Mouse (Mus musculus) limb, embryonic 15.5 days (tissue): ENCODE results near the gene Slit3. TPM values are rescaled to one million over a fixed set of nuclear protein-coding genes. Genes with fewer than 3 reads are reported as not detected.

Experiments
- ATAC-seq: fragments of 200-750 bp; cut with Nextera tagmentation; 2 replicates; pipeline ENCODE4 v1.8.0; 2017; ENCODE audit warnings: low read depth, moderate TSS enrichment; ENCODE audit not compliant: insufficient number of reproducible peaks, low FRiP score, low TSS enrichment
- H3K27ac ChIP-seq: fragments of 300-500 bp; sonication (generic); 2 replicates; pipeline ENCODE4 v1.5.1; 2015; ENCODE audit warnings: moderate library complexity, mild to moderate bottlenecking, inconsistent platforms
- H3K27me3 ChIP-seq: fragments of 300-500 bp; sonication (generic); 2 replicates; pipeline ENCODE4 v1.6.1; 2015; ENCODE audit warnings: inconsistent platforms
- H3K36me3 ChIP-seq: fragments of 300-500 bp; sonication (generic); 2 replicates; pipeline ENCODE4 v1.6.1; 2015; ENCODE audit warnings: inconsistent platforms
- H3K4me1 ChIP-seq: fragments of 300-500 bp; sonication (generic); 2 replicates; pipeline ENCODE4 v1.6.1; 2015; ENCODE audit warnings: inconsistent platforms
- H3K4me2 ChIP-seq: fragments of 300-500 bp; sonication (generic); 2 replicates; pipeline ENCODE4 v1.6.1; 2015; ENCODE audit warnings: mild to moderate bottlenecking, inconsistent platforms
- H3K4me3 ChIP-seq: fragments of 300-500 bp; sonication (generic); 2 replicates; pipeline ENCODE4 v1.5.1; 2015; ENCODE audit warnings: mild to moderate bottlenecking, inconsistent platforms
- H3K9ac ChIP-seq: fragments of 300-500 bp; sonication (generic); 2 replicates; pipeline ENCODE4 v1.6.1; 2015; ENCODE audit warnings: inconsistent platforms
- H3K9me3 ChIP-seq: fragments of 300-500 bp; sonication (generic); 2 replicates; pipeline ENCODE4 v1.6.1; 2016; ENCODE audit warnings: inconsistent platforms
- WGBS: fragments of 180-500 bp; shearing (Covaris S2); methylation state at CpG from one replicate; pipeline ENCODE4 v1.1.7; 2015; 5-methylcytosine and 5-hydroxymethylcytosine counted together
- polyA plus RNA-seq: library from polyadenylated mRNA; unstranded; fragments of >200 nt; fragmentation: Nextera tagmentation; extraction: Ambion mirVana; gene quantifications from 2 replicates; pipeline ENCODE4 v1.2.1, GENCODE M21; 2015

Gene Slit3
- polyA plus RNA-seq, 1 experiment from 2014 or later, result 20.8 TPM

DNA sequence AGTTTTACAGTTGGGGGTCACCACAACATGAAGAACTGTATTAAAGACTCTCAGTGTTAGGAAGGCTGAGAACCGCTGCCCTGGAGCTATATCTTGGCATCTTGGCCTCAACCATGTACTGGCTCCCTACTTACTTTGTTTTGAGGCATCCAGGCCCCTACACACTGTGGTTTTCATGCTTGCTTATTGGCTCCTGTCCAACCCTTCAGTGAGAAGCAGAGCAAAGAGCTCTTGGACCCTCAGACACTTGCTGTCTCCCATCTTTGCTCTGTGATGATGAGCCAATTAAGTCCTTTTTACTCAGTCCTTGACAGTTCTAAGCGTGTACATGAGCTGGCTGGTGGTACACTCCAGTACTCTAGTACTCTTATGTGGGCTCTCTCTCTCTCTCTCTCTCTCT lies 177.5 kb downstream of the Slit3 start:
- no peaks in the 10 kb centered on the region for H3K27me3 ChIP-seq
- no peaks in the 10 kb centered on the region for H3K9me3 ChIP-seq
- H3K4me2 ChIP-seq, result no peak overlapping the region
- ATAC-seq, result no peak
- H3K4me3 ChIP-seq, result no peak overlapping the region
- H3K4me1 ChIP-seq, result peaks cover 20% of the 10 kb centered on the region
- no peaks in the 10 kb centered on the region for H3K36me3 ChIP-seq
- no peak overlapping the region for H3K9ac ChIP-seq
- no peak overlapping the region for H3K27ac ChIP-seq
- 85% methylated on average over 2 of the region's 2 CpGs for WGBS

DNA sequence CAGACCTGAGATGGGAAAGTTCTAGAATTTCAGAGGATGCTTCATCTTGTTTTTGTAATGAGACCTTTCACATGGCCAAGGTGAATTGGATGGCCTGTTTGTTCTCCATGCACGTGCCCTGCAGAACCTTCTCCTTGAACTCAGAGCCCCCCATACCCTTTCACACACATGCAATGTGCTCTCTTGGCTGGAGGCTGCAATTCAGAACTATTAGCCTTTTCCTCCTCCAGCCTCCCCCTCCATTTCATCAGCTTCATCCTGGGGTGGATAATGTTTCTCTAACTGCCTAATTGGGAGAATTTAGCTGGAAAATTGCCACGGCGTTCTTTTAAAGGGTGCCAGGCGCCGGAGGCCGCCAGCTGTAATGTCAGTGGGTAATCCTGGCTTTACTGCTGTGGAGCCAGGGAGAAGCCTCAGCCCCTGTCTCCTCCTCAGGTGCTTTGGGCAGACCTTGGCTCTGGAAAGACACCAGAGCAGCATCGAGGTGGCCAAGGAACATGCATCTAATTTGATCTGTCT lies 178.9 kb downstream of the Slit3 start:
- WGBS, result 47% methylated on average over 7 of the region's 7 CpGs
- Histone ChIP-seq H3K9ac (no peak overlapping the region), H3K4me1 (peaks cover 30% of the 10 kb centered on the region), H3K36me3 (no peaks in the 10 kb centered on the region), H3K4me2 (no peak overlapping the region), H3K27me3 (no peaks in the 10 kb centered on the region), H3K9me3 (no peaks in the 10 kb centered on the region), H3K4me3 (no peak overlapping the region), H3K27ac (no peak overlapping the region)
- ATAC-seq, result no peak

DNA sequence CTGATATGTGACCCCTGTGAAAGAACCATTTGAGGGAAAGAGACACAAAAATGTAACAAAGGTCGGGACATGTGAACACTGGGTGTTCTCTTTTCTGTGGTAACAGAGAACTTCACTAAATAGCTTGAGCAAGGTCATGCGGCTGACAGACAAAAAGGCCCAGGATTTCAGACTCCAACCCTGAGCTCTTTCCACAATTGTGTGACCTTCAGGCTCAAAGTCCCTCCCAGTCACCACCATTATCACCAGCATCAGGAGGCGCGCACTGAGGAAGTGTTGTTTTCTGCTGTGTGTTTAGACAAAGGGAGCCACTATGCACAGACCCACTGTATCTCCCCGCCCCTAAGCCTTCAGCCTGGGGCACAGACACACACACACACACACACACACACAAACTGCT lies 181.2 kb downstream of the Slit3 start:
- WGBS, result 89% methylated on average over 5 of the region's 5 CpGs
- H3K4me2 ChIP-seq, result no peak overlapping the region
- peaks cover 29% of the 10 kb centered on the region for H3K4me1 ChIP-seq
- H3K36me3 ChIP-seq, result no peaks in the 10 kb centered on the region
- no peak overlapping the region for H3K27ac ChIP-seq
- H3K9me3 ChIP-seq, result no peaks in the 10 kb centered on the region
- no peaks in the 10 kb centered on the region for H3K27me3 ChIP-seq
- ATAC-seq, result no peak
- H3K4me3 ChIP-seq, result no peak overlapping the region
- H3K9ac ChIP-seq, result no peak overlapping the region

DNA sequence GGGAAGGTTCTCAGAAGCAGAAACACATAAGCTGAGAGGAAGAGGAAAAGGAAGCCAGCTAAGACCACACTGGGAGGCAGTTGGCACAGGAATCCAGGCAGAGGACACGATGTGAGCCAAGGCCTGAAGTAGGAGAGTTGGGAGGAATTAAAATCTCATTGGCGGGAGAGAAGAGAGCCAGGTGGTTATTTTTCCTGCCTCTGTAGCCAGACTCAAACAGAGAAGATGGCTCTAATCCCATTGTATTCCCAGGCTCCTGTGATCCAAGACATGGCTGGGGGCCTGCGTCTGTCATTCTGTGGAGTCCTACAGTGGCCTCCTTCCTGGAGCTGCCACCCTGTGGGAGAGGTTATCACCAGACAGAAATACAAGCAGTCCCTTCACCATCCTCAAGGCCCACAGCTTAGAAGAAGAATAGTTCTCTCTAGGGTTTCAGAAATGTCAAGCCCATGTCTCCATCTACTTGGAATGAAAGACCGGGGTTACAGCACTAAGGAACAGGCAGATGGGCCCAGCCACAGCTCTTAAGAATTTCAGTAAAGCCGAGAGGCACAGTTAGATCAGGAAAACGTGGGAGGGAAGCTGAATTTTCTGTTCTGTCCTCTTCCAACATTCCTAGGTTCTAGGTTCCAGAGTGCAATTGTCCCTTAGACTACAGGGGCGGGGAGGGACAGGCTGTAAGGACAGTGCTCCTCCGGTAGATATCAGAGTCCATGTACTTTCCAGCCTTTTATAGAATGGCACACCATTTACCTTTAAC lies 183.4 kb downstream of the Slit3 start:
- Histone ChIP-seq H3K4me1 (peaks cover 20% of the 10 kb centered on the region), H3K36me3 (no peaks in the 10 kb centered on the region), H3K9ac (no peak overlapping the region), H3K4me2 (no peak overlapping the region), H3K27ac (no peak overlapping the region), H3K9me3 (no peaks in the 10 kb centered on the region), H3K27me3 (no peaks in the 10 kb centered on the region), H3K4me3 (no peak overlapping the region)
- ATAC-seq, result no peak
- WGBS, result 72% methylated on average over 8 of the region's 8 CpGs

DNA sequence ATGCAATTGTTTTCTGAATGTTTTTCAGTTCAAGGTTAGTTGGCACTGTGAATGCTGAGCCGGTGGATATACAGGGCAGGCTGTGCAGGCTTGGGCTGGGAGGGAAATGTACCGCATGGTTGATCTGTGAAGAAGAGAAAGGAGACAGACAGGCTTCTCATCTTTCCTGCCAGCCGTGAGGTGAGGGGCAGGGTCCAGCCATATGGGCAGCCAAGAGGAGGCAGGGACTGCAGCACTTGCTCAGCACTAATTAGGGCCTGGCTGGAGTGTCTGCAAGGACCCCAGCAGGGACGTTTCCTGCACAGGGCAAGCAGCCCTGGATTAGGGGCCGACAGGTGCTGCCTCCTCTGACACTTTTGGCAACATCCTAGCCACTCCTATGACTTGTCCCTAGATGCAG lies 184.1 kb downstream of the Slit3 start:
- no peak for ATAC-seq
- no peaks in the 10 kb centered on the region for H3K9me3 ChIP-seq
- no peak overlapping the region for H3K27ac ChIP-seq
- H3K4me2 ChIP-seq, result no peak overlapping the region
- no peak overlapping the region for H3K9ac ChIP-seq
- no peak overlapping the region for H3K4me3 ChIP-seq
- H3K36me3 ChIP-seq, result no peaks in the 10 kb centered on the region
- H3K4me1 ChIP-seq, result peaks cover 20% of the 10 kb centered on the region
- 54% methylated on average over 5 of the region's 5 CpGs for WGBS
- H3K27me3 ChIP-seq, result no peaks in the 10 kb centered on the region

DNA sequence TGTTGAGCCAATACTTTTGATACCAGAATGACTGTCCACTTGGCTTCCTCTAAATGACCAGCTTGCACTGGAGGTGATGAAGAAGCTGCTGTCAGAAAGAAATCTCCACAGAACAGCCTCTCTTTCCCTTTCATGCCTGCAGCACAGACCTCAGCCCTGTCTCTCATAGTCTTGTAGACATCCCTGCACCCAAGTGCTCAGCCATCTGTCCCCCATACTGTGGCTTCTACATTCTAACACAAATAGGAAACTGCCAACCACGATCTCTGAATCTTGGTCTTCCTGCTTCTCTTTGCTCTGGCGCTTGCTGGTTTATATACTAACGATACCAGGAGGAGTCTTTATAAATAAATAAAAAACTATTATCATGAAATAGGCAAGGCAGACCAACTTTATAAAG lies 184.9 kb downstream of the Slit3 start:
- Histone ChIP-seq H3K4me1 (peaks cover 20% of the 10 kb centered on the region), H3K36me3 (no peaks in the 10 kb centered on the region), H3K27me3 (no peaks in the 10 kb centered on the region), H3K9me3 (no peaks in the 10 kb centered on the region), H3K9ac (no peak overlapping the region), H3K27ac (no peak overlapping the region), H3K4me2 (no peak overlapping the region), H3K4me3 (no peak overlapping the region)
- no peak for ATAC-seq
- 80% methylated on average over 3 of the region's 3 CpGs for WGBS

DNA sequence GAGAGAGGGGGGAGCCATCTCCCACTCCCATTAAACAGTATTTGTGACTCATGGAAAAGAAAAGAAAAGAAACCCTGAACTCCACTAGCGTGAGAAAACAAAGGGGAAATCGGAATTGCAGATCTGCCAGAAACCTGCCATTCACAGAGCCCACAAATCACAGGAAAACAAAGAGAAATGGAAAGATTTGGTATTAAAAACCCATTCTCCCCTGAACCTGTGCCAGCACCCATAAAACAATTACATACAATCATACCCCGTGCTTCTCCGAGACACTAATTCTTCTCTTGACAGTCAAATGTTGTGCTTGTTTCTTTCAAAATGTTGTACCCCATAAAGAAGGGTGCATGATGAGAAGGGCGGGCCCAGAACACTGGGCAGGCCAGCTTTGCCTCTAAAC lies 185.9 kb downstream of the Slit3 start:
- no peak for ATAC-seq
- peaks cover 20% of the 10 kb centered on the region for H3K4me1 ChIP-seq
- WGBS, result 46% methylated on average over 5 of the region's 5 CpGs
- H3K4me3 ChIP-seq, result no peak overlapping the region
- no peaks in the 10 kb centered on the region for H3K36me3 ChIP-seq
- H3K4me2 ChIP-seq, result no peak overlapping the region
- no peak overlapping the region for H3K9ac ChIP-seq
- no peaks in the 10 kb centered on the region for H3K9me3 ChIP-seq
- no peak overlapping the region for H3K27ac ChIP-seq
- no peaks in the 10 kb centered on the region for H3K27me3 ChIP-seq

DNA sequence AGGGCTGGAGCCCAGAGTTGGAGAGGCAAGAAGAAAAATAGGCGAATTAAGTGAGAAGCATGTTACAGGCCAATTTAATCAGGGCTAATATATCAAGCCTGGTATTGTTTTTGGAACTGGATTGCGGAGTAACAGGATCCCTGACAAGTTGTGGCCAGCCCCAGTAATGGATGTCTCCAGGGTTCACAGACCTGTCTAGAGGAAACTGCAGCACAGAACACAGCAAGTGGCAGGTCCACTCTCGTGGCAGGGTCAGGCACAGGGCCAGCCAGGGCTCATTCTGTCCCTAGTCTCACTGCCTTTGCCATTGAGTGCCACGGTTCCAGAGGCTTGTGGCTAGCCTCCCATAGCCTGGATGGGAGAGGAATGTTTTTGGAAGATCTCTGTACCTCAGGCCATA lies 187.0 kb downstream of the Slit3 start:
- Histone ChIP-seq H3K4me1 (peaks cover 20% of the 10 kb centered on the region), H3K36me3 (no peaks in the 10 kb centered on the region), H3K27ac (no peak overlapping the region), H3K27me3 (no peaks in the 10 kb centered on the region), H3K9me3 (no peaks in the 10 kb centered on the region), H3K4me3 (no peak overlapping the region), H3K4me2 (no peak overlapping the region), H3K9ac (no peak overlapping the region)
- WGBS, result 53% methylated on average over 4 of the region's 4 CpGs
- no peak for ATAC-seq

DNA sequence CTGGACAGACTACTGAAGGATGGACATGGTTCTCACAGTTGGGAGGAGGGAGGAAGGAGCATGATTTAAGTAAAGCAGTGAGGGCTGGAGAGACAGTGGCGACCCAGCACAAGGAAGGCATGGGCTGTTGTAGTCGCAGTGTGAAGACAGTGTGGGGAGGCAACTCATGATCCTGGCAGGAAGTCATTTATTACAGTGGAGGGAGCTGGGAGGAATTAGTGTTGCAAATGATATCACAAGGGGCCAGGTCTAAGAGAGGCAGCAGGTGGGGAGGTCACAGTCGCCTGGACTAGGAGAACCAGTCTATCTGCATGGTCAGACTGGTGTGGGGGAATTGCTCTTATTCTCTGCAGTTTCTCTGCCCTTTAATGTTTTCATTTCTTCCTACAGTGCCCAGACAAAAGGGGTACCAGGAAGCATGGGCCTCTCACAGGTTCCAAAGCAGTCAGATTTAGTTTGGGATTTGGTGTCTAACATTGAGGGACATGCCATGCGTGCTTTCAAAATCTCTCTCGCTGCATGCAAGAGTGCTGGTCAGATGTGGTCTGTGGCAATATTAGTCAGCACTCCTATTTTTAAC lies 194.5 kb downstream of the Slit3 start:
- ATAC-seq, result no peak
- 60% methylated on average over 5 of the region's 5 CpGs for WGBS
- Histone ChIP-seq H3K27ac (no peak overlapping the region), H3K4me2 (no peak overlapping the region), H3K9me3 (no peaks in the 10 kb centered on the region), H3K27me3 (no peaks in the 10 kb centered on the region), H3K36me3 (no peaks in the 10 kb centered on the region), H3K4me3 (no peak overlapping the region), H3K4me1 (no peaks in the 10 kb centered on the region), H3K9ac (no peak overlapping the region)

DNA sequence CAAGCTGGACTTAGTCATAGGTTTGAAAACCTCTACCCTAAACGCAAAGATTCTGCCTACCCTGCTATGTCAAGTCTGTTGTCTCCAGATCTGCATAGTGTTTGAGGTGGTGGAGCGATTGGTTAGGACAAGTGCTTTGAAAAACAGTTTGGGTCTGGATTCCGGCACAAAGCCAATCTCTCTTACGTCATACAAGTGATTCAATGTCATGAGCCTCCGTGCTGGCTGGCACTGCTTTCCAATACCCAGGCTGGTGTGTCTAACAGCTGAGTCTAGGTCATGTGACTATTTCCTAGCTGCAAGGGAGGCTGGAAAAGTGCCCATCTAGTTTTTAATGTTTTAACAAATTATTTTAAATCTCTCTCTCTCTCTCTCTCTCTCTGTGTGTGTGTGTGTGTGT lies 196.2 kb downstream of the Slit3 start:
- WGBS, result 91% methylated on average over 5 of the region's 5 CpGs
- no peak overlapping the region for H3K4me2 ChIP-seq
- ATAC-seq, result no peak

DNA sequence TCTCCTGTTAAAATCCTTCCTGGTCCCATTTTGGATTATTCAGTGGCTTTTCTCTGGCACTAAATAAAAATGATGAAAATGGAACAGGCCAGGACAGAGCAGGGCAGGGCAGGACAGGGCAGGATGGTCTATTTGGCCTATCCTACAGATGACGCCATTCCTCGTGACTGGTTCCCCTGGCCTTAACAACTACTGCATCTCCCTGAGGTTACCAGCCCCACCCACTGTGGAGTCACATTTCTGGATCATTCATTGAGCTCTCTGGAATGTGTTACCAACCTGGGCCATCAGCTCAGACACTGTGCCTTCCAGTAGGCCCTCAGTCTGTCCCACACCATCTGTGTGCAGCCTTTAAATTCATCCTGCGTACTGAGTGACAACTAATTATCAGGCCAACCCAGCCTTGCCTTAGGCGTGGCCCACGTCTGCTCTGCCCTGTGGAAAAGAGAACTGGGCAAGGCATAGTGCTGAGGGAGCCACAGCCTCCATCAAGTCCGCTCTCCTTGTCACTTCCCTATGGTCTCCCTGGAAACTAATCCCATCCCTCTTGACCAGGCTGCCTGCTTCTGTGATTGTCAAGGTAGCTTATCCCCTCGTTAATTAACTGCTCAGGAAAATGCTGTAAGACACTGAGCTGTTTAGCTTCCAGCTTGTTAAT lies 196.9 kb downstream of the Slit3 start:
- Histone ChIP-seq H3K4me1 (no peaks in the 10 kb centered on the region), H3K36me3 (no peaks in the 10 kb centered on the region), H3K27me3 (no peaks in the 10 kb centered on the region), H3K9me3 (no peaks in the 10 kb centered on the region), H3K9ac (no peak overlapping the region), H3K4me3 (no peak overlapping the region), H3K27ac (no peak overlapping the region), H3K4me2 (no peak overlapping the region)
- no peak for ATAC-seq
- WGBS, result 63% methylated on average over 7 of the region's 7 CpGs

More for the DNA sequence above, 196.2 kb downstream of the Slit3 start:
- no peaks in the 10 kb centered on the region for H3K9me3 ChIP-seq
- no peaks in the 10 kb centered on the region for H3K27me3 ChIP-seq
- no peaks in the 10 kb centered on the region for H3K36me3 ChIP-seq
- no peak overlapping the region for H3K9ac ChIP-seq
- H3K4me1 ChIP-seq, result no peaks in the 10 kb centered on the region
- H3K27ac ChIP-seq, result no peak overlapping the region
- no peak overlapping the region for H3K4me3 ChIP-seq

DNA sequence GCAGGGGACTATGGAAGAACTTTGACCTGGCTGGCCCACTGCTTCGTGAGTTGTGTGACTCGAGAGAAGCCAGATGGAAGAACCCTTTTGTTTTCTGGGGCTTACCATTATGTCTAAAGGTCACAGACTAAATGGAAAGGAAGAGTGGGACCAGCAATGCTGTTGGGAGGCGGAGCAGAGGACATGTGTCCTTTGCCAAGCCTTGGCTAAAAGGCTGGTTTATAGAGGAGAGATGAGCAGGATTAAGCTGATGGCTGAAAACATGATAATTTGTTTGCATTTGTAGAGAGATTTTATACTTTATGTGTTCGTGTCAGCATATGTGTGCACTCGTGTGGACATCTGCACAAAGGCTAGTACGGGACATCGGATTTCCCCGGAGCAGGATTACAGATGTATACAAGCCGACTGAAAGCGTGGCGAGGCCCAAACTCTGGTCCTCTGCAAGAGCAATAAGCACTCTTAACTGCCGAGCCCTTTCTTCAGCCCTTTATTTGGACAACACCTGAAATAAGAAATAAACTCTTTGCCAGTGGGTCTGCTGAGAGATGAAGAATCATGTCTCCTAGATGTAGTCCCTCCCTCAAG lies 197.5 kb downstream of the Slit3 start:
- WGBS, result 77% methylated on average over 12 of the region's 12 CpGs
- Histone ChIP-seq H3K4me1 (no peaks in the 10 kb centered on the region), H3K27ac (no peak overlapping the region)

More for the DNA sequence above, 197.5 kb downstream of the Slit3 start:
- no peak overlapping the region for H3K4me3 ChIP-seq
- H3K4me2 ChIP-seq, result no peak overlapping the region
- no peaks in the 10 kb centered on the region for H3K36me3 ChIP-seq
- no peaks in the 10 kb centered on the region for H3K27me3 ChIP-seq
- H3K9ac ChIP-seq, result no peak overlapping the region
- H3K9me3 ChIP-seq, result no peaks in the 10 kb centered on the region
- no peak for ATAC-seq
